Mouse (Mus musculus): ENCODE measurements at regions not wholly inside any gene's neighbourhood (a gene's known extent, or its start where the extent isn't known, plus 50 kb on each side); places are given as distances from the start of the nearest gene placed in this dataset.

DNA sequence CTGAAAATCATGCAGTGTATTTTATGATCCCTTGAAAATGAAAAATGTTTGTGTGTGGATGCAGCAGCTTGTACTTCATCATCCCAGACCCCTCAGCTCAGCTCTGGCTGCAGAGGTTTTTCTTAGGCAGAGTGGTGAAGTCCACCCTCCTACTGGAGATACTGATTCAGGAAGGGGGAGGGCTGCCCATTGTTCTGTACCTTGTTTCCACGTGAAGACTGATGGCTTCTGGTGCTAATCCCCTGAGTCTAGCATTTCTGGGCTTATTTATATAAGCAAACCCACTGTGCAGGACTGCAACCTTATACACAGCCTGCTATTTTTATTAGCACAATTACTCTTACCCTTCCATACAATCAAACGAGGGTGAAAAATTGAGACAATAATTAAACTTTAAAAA lies 708.6 kb downstream of the Hdgfl1 start:
- TF ChIP-seq GATA1 (IDR thresholded peaks at IDR 0.05; ENCODE audit: borderline replicate concordance, low read length): no peak
- TF ChIP-seq FLI1 (IDR thresholded peaks at IDR 0.05; ENCODE audit: low read length): no peak

Data from megakaryocyte, embryonic 14.5 days (primary cell).